Mouse (Mus musculus) erythroblast, embryonic 14.5 days (primary cell): ENCODE data around the gene St6galnac5.

Experiments used
- GATA1 ChIP-seq: IDR thresholded peaks from 2 replicates; pipeline ENCODE4 v1.6.1; 2012; ENCODE audit warnings: low read length, inconsistent platforms, mixed read lengths
- TAL1 ChIP-seq: IDR thresholded peaks from 3 replicates; pipeline ENCODE4 v1.6.1; 2012; ENCODE audit warnings: low read length, inconsistent platforms, mixed read lengths

DNA sequence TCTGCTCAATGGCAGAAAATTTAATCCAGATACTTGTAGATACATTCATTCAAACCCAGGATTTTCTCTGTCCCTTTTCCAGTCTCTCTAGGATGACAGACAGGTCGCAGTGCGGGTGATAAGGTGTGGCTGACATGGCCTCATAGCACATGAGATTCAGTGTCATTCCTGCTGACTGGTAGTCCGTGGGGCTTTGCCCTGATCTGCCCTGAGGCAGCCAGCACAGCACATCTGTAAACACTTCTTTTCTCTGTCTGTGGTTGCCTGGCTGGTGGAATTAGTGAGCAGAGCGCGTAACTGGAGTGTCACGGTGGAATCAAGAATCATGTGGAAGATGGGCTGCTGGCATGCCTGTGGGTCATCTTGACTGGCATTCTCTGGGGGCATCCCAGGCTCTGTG, 212.0 kb downstream of the St6galnac5 start:
- TF ChIP-seq GATA1 (no peak), TAL1 (no peak)
